8 mouse cellular contexts compared by ENCODE assay signal in genomic region chr5:138171695-138172491, GRCm38 (mm10). TPM values are rescaled to one million over a fixed set of nuclear protein-coding genes. Genes with fewer than 3 reads are reported as not detected.
DNase-seq lines count a peak whose midpoint lies in the region; ATAC-seq lines count a peak whose summit lies in the region.

Gene Ap4m1, plus strand, starts transcription at chr5:138172002.
Gene Mcm7, minus strand, starts transcription at chr5:138172422.

- H3K4me1 ChIP-seq in intestine, embryonic 14.5 days (replicated peaks; ENCODE audit: control insufficient read depth, insufficient read depth, low read length), result peaks cover 19% of the 10 kb centered on the region

- peak within 1 kb of the TSS; percentile 94 for H3K27ac ChIP-seq in intestine, embryonic 14.5 days (ENCODE audit: low read depth)

- no peaks in the 10 kb centered on the region for H3K27me3 ChIP-seq in intestine, embryonic 14.5 days (replicated peaks; ENCODE audit: control insufficient read depth, insufficient read depth, low read length)

- H3K36me3 ChIP-seq in intestine, embryonic 14.5 days (ENCODE audit: control insufficient read depth, insufficient read depth, low read length), result peaks cover 61% of the 10 kb centered on the region

- H3K4me3 ChIP-seq in intestine, embryonic 14.5 days (ENCODE audit: low read depth, low read length), result peak within 1 kb of the TSS; percentile 79

- under 1% methylated on average over 54 of the region's 54 CpGs for WGBS in intestine, embryonic 14.5 days

- peak within 1 kb of the TSS; percentile 72 for H3K4me2 ChIP-seq in intestine, embryonic 14.5 days (ENCODE audit: low read length)

- peak; percentile 92 to 94 for DNase-seq in adrenal gland, adult 18-20 months (ENCODE audit: low spot score in 2 of 2)
- peak; percentile 96 for DNase-seq in embryo, embryonic 11 days
- peak; percentile 97 for DNase-seq in gastrocnemius, postnatal 25 days
- peak; percentile 97 for DNase-seq in intestine, embryonic 14.5 days (ENCODE audit: low spot score)
- peak; percentile 97 to 99 for DNase-seq in left cerebral cortex, postnatal 14 days (ENCODE audit: low spot score in 2 of 2)
- peak; percentile 96 for DNase-seq in mesoderm, embryonic 11.5 days (ENCODE audit: low read depth, low spot score)
- peak; percentile 94 to 97 for DNase-seq in right cerebral cortex, postnatal 36 days (ENCODE audit: low spot score in 2 of 2)
- peak; percentile 98 for DNase-seq in yolk sac, embryonic 10.5 days (ENCODE audit: low spot score)

- intact Hi-C loops in left cerebral cortex, postnatal 14 days (cut with DNase I), result no loop called here

- peak within 1 kb of the TSS; percentile 83 for H3K9ac ChIP-seq in intestine, embryonic 14.5 days (ENCODE audit: low read length)

- peak; percentile 90 for ATAC-seq in intestine, embryonic 14.5 days (replicated peaks; ENCODE audit: low FRiP score, low TSS enrichment, low read depth)

- no peaks in the 10 kb centered on the region for H3K9me3 ChIP-seq in intestine, embryonic 14.5 days (ENCODE audit: control insufficient read depth, low read length)

RNA-seq across cellular contexts. Expression of gene Ap4m1, which starts in this region (rescaled TPM):
- total RNA-seq in adrenal gland, adult 18-20 months (2021), result 10 to 100 TPM; 15.9 to 18.5 TPM
- total RNA-seq in gastrocnemius, postnatal 25 days (2021), result 1 to 10 TPM; 5.8 to 7.8 TPM
- 19.1 and 21.7 TPM in 2 replicates for polyA plus RNA-seq in intestine, embryonic 14.5 days (2014; fragmentation: Nextera tagmentation; extraction: Ambion mirVana)
- total RNA-seq in left cerebral cortex, postnatal 14 days (2021), result 10 to 100 TPM; 21.6 to 24.8 TPM

RNA-seq across cellular contexts. Expression of gene Mcm7, which starts in this region (rescaled TPM):
- total RNA-seq in adrenal gland, adult 18-20 months (2021), result 10 to 100 TPM; 17.3 to 28.1 TPM
- 10 to 100 TPM in 1 of 2 experiments, 1 to 10 TPM in 1; 8.9 to 10.3 TPM for total RNA-seq in gastrocnemius, postnatal 25 days (2021)
- polyA plus RNA-seq in intestine, embryonic 14.5 days (2014; fragmentation: Nextera tagmentation; extraction: Ambion mirVana), result 182 and 207 TPM in 2 replicates
- total RNA-seq in left cerebral cortex, postnatal 14 days (2021), result 10 to 100 TPM; 11.8 to 14.2 TPM

Comparison
In these comparisons a context has a peak if more than half of its experiments do, and no peak if none do; other contexts are left out.
1. Peak in every context shown above with its lines: DNase-seq, ATAC-seq, H3K4me3 ChIP-seq and H3K27ac ChIP-seq.